Mouse (Mus musculus): ENCODE measurements around the gene Acsm3. TPM values are rescaled to one million over a fixed set of nuclear protein-coding genes. Genes with fewer than 3 reads are reported as not detected.
A peak's percentile ranks its signal among the peaks of the same experiment; 100 is the strongest.
"Not testable (repeated sequence)": the region's sequence is repeated elsewhere in the genome, so short reads cannot be mapped to it uniquely, and the experiment has no call there.

Gene Acsm3
- total RNA-seq (2021), result 1 to 10 TPM in 1 of 2 experiments, under 1 TPM in 1; 0.10 to 1.3 TPM
- long read RNA-seq, experiment 1, result 0 reads
- long read RNA-seq, experiment 2, result 0 reads

DNA sequence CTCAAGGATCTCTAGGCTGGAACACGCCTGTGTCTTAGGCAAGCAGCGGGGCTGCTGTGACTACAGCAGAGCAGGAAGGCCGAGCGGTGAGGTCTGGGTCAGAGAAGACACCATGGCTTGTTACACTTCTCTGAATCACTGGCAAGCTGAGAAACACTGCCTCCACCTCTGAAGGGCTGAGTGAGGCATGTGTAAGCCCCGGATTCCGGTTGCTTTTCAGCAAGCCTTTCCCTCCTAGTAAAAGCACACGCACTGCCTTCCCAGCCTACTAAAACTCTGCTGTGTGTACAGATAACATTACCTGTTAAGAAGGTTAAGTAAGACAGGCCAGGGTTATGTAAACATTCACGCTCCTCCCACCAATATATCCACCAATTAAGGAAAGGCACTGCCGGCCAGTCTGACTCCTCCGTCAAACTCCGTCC, at the start of gene Acsm3:
Gene Acsm3 (plus strand): TSS at position 397 of the 425 bp plus-strand sequence.
- intact Hi-C loops (cut with DNase I), result no loop called here
- DNase-seq, result no peak

DNA sequence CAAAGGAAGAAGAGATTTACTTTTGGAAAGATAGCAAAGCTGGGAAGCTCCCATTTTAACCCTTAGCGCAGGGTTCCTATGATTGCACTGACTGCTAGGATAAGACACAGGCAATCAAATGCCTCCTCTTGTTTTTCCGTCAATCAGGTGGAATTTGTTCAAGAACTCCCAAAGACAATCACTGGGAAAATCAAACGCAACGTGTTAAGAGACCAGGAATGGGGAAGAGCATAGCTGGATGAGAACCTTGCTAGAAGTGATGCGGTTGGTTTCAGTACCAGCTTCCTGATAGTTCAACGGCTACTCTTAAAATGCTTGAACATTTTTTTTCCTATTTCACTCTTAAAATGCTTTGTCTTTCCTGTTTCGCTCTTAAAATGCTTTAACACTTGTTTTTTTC, 46.6 kb upstream of the Acsm3 start:
- DNase-seq, result no peak
- intact Hi-C loops (cut with DNase I), result no loop called here

DNA sequence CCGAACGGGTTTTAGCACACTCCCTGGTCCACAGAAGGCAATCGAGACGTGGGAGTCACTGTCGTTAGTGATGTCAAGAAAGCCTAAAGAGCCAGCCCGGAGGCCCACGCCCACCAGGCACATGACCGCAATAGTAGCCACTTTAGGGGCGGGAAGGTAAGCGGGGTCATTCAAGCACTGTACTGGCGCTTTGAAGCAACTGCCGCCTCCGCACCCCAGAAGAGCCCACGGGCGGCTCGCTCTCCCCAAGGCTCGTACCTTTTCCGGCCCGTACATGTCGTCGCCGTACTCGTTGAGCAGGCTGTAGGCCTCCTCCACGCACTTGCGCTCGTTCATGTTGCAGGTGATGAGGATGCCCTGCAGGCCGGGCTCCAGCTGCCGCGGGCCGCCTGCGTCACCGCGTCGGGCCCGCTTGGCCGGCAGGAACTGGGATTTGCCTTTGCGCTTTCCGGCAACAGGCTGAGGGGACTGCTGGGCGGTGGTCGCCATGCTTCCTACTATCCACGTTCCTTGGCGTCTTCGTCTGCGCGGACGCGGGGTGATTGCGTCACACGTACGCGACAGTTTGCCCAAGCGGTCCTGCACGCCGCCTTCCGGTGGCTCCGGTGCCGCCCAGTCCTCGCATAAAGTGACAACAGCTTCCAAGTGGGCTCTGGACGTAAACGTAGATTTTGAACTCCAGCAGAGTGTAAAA, 40.3 kb upstream of the Acsm3 start, which contains the start of gene Thumpd1:
Gene Thumpd1 (minus strand): TSS at position 546 of the 694 bp plus-strand sequence.
- DNase-seq, result peak; percentile 91 to 97
- intact Hi-C loops (cut with DNase I), result loop anchor here (5.0 kb wide), 1 partner anchor 72 kb away; the partner anchor contains the start of genes Eri2 and Rexo5

DNA sequence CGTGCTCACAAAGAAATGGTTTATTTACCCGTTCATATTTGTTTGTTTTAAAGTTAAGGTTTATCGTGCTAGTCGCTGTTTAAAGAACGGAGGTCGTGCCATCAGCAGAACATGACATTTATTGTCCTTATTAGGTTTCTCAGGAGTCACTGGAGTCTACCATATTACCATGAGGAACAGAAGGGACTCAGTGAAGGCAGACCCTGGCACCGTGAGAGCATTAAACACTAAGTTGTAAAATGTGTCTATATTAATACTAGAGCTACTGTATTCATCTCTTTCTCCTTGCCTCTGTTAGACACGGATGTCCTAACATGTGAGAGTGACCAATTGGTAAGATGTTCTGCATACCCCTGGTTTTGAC, 39.8 kb upstream of the Acsm3 start:
- intact Hi-C loops (cut with DNase I), result loop anchor here (5.0 kb wide), 1 partner anchor 71 kb away; the partner anchor contains the start of genes Eri2 and Rexo5
- no peak for DNase-seq

DNA sequence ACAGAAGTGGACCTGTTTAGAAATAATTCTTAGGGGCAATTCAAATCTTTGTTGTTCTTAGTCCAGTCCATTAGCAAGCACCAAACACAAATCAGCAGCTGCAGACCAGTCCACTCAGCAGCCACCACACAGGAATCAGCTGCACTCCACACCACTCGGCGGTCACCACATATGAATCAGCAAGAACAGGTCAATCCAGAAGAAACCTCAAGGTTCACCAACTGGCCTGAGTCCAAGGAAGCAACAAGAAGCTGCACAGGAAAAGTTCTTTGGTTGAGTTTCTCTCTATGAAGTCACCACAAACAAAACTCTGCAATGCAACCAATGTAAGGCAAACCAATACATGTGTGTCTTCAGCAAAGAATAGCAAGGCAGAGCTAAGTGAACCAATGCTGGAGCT, 33.1 kb upstream of the Acsm3 start:
- no peak for DNase-seq
- intact Hi-C loops (cut with DNase I), result no loop called here

DNA sequence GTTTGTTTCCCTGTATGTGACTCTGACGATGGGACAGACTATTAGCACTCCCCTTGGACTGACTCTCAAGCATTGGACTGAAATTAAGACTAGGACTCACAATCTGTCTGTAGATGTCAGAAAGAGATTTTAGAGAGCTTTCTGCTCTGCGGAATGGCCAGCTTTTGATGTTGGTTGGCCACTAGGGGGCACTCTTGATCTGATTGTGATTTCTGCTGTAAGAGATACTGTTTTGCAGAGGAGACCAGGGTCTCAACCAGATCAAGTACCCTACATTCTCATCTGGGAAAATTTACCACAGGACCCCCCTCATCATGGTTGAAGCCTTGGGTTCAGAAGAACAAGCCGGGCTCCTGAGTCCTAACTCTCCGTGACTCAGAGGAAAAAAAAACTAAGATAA, 29.5 kb upstream of the Acsm3 start:
- DNase-seq; intact Hi-C loops (cut with DNase I): not testable (repeated sequence)

DNA sequence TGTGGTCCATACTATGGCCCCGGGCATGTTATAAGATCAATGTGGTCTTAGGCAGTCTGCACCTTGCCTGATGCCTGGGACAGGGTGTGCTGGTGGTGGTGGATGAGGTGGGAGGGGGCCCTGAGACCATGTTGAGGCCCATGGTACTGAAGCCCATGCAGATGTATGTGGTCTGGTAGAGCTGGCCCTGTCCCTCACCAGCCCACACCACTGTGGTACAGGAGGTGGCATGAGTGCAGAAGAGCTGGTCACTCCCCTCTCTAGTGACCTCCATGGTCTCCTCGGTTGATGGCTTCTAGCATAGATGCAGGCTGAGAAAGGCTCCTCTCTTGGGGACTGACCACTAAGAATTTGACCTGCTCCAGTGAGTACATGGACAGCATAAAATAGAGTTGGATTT, 21.8 kb upstream of the Acsm3 start:
- intact Hi-C loops (cut with DNase I), result no loop called here
- no peak for DNase-seq

DNA sequence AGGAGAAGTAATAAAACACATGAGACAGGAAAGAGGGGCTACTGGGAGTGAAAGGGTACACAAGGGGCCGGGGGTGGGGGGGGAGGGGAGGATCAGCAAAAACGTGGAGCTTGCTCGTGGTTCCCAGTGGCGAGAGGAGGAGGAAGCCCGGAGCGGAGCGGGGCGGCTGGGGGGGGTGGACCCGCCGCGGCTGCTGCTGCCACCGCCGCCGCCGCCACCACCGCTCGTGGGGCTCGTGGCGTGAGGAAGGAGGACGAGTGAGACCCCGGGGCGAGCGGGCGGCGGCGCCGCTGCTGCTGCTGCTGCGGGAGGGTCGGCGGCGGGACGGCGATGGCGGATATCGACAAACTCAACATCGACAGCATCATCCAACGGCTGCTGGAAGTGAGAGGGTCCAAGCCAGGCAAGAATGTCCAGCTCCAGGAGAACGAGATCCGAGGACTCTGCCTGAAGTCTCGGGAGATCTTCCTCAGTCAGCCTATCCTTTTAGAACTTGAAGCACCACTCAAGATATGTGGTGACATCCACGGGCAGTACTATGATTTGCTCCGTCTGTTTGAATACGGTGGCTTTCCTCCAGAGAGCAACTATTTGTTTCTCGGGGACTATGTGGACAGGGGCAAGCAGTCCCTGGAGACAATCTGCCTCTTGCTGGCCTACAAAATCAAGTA, 20.8 kb upstream of the Acsm3 start:
- intact Hi-C loops (cut with DNase I); DNase-seq: not testable (repeated sequence)

DNA sequence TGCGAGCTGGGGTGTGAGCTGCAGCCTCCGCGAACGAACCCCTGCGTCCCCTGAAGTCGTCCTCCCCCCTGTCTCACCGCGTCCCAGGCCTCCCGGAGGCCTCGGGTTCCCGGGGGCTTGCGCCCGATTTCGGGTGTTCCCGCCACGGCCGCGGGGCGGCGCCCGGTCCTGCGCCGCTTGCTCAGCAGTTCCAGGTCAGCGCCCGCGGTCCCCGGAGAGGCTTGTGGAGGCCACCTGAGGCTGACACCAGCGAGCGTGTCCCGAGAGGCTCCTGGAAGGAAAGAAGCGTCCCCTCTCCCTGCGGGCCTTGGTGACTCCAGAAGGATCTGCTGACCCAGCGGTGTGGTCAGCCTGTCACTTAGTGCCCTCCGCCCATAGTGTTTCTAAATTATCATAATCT, 16.4 kb upstream of the Acsm3 start:
- DNase-seq, result peak in 1 of 2 experiments; percentile 7
- intact Hi-C loops (cut with DNase I), result no loop called here

DNA sequence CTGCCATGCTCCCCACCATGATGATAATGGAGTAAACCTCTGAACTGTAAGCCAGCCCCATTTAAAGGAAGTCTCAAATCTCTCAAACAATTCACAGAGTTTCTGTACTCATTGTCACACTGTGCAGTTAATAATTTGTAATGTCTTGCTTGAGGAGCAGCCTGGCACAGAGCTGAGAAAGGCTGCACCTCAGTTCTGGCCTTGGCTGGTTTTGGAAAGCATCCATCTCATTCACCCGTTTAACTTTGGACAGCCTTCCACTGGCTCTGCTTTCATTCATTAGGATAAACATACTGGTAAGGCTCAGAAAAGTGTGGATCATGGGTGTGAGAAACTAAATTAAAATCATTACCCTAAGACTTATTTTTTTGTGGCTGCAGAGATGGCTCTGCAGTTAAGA, 14.9 kb upstream of the Acsm3 start:
- DNase-seq, result no peak
- intact Hi-C loops (cut with DNase I), result no loop called here

DNA sequence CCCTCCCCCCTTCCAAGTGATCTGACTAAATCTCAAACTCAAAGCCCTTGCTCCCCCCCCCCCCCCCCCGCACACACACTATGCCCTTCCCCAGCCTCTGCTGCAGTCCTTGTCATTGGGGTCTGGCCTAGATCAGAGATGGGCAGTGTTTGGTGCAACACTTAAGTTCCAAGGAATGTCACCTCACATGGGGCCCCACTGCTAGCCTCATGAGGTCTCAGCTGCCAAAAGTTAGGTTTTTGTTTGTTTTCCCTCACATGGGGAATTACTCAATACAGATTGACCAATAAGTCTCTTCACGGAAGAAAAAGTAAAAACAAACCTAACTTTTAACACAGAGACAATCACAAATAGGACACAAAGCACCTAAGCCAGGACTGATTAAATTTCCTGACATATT, 12.0 kb upstream of the Acsm3 start:
- DNase-seq, result no peak
- intact Hi-C loops (cut with DNase I), result no loop called here

DNA sequence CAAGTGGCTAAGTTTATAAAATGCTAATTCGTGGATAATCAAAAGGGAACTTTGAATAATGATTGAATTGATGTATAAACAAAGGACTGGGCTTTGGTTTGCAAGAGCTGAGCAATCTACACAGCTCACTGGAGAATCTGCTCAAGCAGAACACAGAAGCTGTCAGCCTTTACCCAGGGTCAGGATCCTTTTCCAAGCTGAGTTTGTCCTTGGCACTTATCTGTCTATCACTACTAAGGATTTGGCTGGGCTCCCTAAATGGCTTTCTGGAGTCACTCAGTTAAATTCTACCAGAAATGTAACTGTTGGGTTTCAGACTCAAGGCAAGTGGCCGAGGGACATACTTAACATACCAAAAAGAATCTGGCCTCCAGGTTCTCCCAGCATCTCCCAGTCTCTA, 10.8 kb upstream of the Acsm3 start:
- intact Hi-C loops (cut with DNase I), result no loop called here
- DNase-seq, result no peak

DNA sequence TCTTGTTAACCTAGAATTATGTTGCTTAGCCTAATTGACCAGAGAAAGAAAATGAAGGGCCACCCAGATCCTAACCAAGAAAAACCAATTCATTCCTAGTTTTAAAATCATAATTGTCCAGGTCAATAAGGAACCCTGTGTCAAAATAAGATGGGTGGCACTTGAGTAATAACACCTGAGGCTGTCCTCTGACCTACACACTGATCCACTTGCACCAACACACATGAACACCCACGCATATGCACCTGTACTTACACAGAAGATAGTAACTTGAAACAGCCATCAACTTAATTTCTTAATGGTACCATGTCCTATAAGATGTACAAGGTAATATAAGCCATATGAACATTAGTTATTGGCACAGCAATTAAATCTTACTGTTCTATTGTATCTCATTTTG, 7.0 kb upstream of the Acsm3 start:
- no peak for DNase-seq

DNA sequence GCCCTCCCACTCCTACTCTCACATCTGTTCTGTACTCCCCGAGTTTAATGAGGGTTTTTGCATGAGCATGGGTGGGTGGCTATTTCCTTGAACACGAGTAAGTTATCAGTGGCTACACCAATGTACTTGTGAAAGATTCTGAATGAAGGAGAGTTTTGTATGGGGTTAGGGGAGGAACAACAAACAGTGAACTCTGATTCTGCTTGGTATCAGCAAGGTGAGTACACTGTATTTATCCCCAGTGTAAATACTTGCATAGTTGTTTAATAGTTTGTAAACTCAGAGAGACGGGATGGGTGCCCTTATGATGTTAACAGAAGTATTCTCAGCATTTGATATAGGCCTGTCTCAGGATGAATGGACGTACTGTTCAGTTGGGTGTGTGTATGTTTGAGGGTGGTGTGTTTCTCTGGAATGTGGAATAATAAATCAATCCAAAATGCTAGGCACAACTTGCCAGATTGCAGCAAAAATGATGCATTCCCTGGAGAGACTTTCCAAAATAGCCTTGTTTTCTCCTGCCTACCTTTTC, 1.5 kb downstream of the Acsm3 start:
- intact Hi-C loops (cut with DNase I), result no loop called here
- DNase-seq, result no peak

More for the DNA sequence above, 7.0 kb upstream of the Acsm3 start:
- intact Hi-C loops (cut with DNase I), result no loop called here

DNA sequence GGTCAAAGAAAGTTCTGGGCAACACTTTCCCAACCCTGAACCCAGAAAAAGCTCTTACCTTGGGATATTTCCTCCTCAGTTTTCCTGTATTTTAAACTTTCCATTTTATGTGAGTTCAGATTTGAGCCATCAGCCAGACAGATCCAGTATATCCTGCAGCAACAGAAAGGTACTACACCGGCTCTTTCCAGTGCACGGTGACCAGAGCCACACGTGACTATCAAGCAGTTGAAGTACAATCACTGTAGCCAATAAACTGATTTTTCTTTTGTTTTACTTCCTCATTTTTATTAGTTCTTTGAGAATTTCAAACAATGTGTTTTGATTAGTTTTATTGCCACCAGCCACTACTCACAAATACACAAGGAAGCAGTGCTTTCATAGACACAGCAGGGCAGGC, 3.7 kb downstream of the Acsm3 start:
- intact Hi-C loops (cut with DNase I), result no loop called here
- DNase-seq, result no peak

DNA sequence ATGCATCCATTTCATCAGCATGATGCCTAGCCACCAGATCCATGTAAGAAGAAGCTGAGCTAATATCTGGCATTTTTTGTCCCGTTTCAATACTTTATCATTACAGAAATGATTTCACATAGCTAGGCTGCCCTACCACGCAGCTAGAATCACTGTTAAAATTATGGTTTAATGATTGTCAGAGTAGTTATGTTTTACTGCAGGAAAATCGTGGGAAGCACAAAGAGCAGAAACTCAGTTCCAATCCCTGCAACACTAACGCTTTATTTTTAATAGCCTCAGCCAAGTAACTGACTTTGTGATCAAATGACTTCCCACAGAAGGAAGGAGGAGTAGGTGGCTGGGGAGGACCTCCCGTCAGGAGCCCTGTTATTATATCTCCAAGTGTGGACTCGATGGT, 6.3 kb downstream of the Acsm3 start:
- intact Hi-C loops (cut with DNase I), result no loop called here
- no peak for DNase-seq

DNA sequence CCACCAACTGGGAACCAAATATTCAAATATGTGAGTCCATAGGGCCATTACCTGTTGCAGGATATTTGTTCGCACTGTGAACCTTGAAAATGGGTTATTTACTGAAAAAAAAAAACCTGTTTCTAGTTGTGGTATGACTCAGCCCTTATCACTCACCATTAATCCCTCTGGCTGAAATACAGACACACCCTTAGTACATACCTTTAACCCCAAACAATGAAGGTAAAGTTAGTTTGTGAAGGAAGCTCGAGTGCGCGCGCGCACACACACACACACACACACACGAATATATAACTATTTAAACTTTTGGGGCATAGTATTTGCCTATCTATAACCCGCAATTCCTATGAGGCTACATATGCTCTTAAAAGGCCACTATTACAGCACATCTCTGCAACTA, 9.2 kb downstream of the Acsm3 start:
- intact Hi-C loops (cut with DNase I), result no loop called here
- no peak for DNase-seq

DNA sequence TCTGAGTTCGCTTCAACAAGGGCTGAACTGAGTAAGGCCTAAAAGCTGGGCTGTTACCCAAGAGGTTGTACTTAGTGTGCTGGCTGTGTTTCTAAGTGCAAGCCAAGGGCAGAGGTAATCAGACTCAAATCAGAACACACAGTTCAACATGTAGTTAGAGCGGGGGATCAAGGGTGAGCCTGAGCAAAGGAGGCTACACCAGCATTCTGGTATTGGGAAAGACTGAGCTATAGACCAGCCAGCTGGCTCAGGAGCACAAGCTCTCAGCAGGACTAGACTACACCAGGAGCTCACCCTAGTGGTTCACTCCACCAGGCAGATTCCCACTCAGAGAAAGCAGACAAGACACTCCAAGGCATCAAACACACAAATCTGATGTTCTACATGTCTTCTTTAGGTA, 22.7 kb downstream of the Acsm3 start:
- intact Hi-C loops (cut with DNase I), result no loop called here
- no peak for DNase-seq

DNA sequence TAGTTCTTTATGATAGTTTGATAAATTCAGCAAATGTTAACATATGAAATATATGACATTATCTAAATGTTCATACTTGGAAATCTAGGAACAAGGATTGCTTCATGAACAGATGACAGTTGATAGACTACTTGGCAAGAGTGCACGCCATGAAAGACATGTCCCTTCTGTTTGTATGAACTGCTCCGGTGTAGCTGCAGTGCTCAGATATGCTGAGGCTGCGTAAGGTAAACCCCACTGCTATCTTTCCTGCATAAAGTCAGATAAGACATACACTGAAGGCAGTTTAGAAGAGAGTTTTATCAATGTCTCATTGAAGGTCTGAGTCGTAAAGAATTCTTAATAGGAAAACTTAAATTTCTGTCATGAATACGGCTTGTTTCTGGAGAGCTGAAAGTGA, 24.2 kb downstream of the Acsm3 start:
- intact Hi-C loops (cut with DNase I), result no loop called here
- DNase-seq, result no peak

DNA sequence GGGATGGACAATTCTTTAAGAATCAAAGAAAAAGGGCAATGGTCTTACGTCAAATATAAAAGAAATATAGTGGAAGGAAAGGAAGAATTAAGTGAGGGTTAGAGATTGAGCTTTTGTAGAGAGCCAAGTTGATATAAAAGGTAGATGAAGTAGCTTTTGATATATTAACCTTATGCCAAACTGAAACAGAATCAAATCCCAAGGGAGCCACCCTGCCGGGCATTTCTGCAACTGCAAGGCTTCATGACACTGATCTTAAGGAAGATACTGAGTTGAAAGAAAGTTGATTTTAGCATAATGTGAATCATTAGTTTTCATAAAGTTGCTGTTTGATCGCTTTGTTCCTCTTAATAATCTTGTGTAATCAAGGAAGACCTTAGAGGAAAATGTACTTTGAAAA, 28.3 kb downstream of the Acsm3 start:
- intact Hi-C loops (cut with DNase I), result no loop called here
- no peak for DNase-seq

DNA sequence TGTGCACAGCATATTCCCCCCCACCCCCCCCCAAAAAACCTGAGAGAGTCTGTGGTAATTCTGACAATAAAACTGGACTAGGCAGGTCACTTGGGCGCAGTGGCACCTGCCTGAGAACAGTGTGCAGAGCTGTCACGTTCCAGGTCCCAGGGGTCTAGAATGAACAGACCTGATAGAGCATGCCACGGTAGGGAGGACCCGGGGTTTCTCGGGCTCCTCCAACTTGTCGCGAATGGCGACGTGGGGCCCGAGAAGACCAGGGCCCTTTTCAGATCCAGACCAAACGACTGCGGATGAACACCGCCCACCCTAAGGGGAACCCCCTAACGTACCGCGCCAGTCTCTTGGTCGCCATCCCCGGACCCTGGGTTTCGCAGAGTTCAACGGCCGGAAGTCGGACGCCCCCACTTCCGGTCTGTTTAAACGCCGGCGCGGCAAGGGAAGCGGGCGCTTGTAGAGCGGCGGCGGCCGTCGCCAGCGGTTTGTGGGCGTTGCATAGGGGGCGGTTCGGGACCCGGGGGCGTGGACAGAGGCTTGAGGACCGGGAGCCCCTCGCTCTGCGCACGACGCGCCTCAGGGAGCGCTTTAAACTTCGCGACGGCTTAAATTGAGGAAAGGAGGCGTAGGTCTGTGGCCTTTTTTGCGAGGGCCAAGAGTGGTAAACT, 33.0 kb downstream of the Acsm3 start, which contains the start of the genes Rexo5 and Eri2:
Gene Rexo5 (plus strand): TSS at position 421 of the 665 bp plus-strand sequence.
Gene Eri2 (minus strand): TSS at position 473 of the 665 bp plus-strand sequence.
- DNase-seq, result peak; percentile 87 to 92
- intact Hi-C loops (cut with DNase I), result loop anchor here (5.0 kb wide), 1 partner anchor 71 kb away; the partner anchor contains the start of gene Thumpd1

Measured in heart, postnatal 14 days (tissue).